18 mouse cellular contexts compared by ENCODE assay signal in genomic region chr6:145654062-145654836, GRCm38 (mm10). TPM values are rescaled to one million over a fixed set of nuclear protein-coding genes. Genes with fewer than 3 reads are reported as not detected.
DNase-seq lines count a peak whose midpoint lies in the region; ATAC-seq and TF ChIP-seq lines count a peak whose summit lies in the region.
"Had no signal": no experiment of that assay in that cellular context is flagged by ENCODE, and none has a peak within 500 bp of the region (broad histone marks: within the 10 kb centered on the region; RNA-seq: fewer than 3 reads in every experiment).

No protein-coding gene starts in this region.

- no peak overlapping the region for H3K4me3 ChIP-seq in embryonic facial prominence, embryonic 14.5 days (ENCODE audit: low read depth, low read length)
- no peak overlapping the region for H3K4me3 ChIP-seq in embryonic facial prominence, embryonic 10.5 days
- H3K4me3 ChIP-seq in lung, embryonic 14.5 days (ENCODE audit: low read depth, low read length) = no peak overlapping the region
- no peak overlapping the region for H3K4me3 ChIP-seq in midbrain, embryonic 13.5 days (replicated peaks)
- H3K4me3 ChIP-seq: heart, adult 2 months; limb, embryonic 15.5 days had no signal

- peak; percentile 34 for DNase-seq in embryonic facial prominence, embryonic 14.5 days (ENCODE audit: low spot score)
- no peak for DNase-seq in embryonic facial prominence, embryonic 10.5 days (ENCODE audit: low spot score)
- DNase-seq in lung, embryonic 14.5 days = peak; percentile 65
- DNase-seq in lung, postnatal 4 days = no peak
- peak; percentile 62 for DNase-seq in adipocyte (ENCODE audit: low spot score)
- DNase-seq in testis, postnatal 10 days (ENCODE audit: low spot score) = no peak
- no peak for DNase-seq in cerebellum, postnatal 10 days
- DNase-seq: heart, adult 2 months; heart, postnatal 36 days; kidney, postnatal 36 days; lung, postnatal 10 days; right cerebral cortex, adult 18-20 months; thymus, adult 18-20 months had no signal

- H3K27me3 ChIP-seq in embryonic facial prominence, embryonic 14.5 days (replicated peaks; ENCODE audit: control insufficient read depth, insufficient read depth, low read length) = no peaks in the 10 kb centered on the region
- H3K27me3 ChIP-seq in embryonic facial prominence, embryonic 10.5 days (replicated peaks; ENCODE audit: low read depth, poor library complexity, severe bottlenecking) = no peaks in the 10 kb centered on the region
- H3K27me3 ChIP-seq in lung, embryonic 14.5 days (ENCODE audit: insufficient read depth, low read length) = no peaks in the 10 kb centered on the region
- H3K27me3 ChIP-seq in midbrain, embryonic 13.5 days = no peaks in the 10 kb centered on the region
- H3K27me3 ChIP-seq: limb, embryonic 15.5 days had no signal

- no peak overlapping the region for H3K9ac ChIP-seq in embryonic facial prominence, embryonic 14.5 days (ENCODE audit: low read depth, low read length)
- no peak overlapping the region for H3K9ac ChIP-seq in lung, embryonic 14.5 days
- H3K9ac ChIP-seq in midbrain, embryonic 13.5 days (replicated peaks) = no peak overlapping the region
- H3K9ac ChIP-seq: limb, embryonic 15.5 days had no signal

- H3K4me1 ChIP-seq in embryonic facial prominence, embryonic 14.5 days (ENCODE audit: control insufficient read depth, insufficient read depth, low read length) = no peaks in the 10 kb centered on the region
- no peaks in the 10 kb centered on the region for H3K4me1 ChIP-seq in embryonic facial prominence, embryonic 10.5 days
- H3K4me1 ChIP-seq in lung, embryonic 14.5 days (ENCODE audit: insufficient read depth) = no peaks in the 10 kb centered on the region
- peaks cover 14% of the 10 kb centered on the region for H3K4me1 ChIP-seq in midbrain, embryonic 13.5 days (replicated peaks)
- H3K4me1 ChIP-seq: limb, embryonic 15.5 days had no signal

- no peak for ATAC-seq in embryonic facial prominence, embryonic 14.5 days (ENCODE audit: low read depth)
- ATAC-seq in lung, embryonic 14.5 days (ENCODE audit: insufficient read depth) = no peak
- ATAC-seq in midbrain, embryonic 13.5 days = peak; percentile 77
- ATAC-seq: inflammation-experienced regulatory T-cells, adult 6 months had no signal

- H3K36me3 ChIP-seq in embryonic facial prominence, embryonic 14.5 days (ENCODE audit: control insufficient read depth, insufficient read depth, low read length) = no peaks in the 10 kb centered on the region
- no peaks in the 10 kb centered on the region for H3K36me3 ChIP-seq in embryonic facial prominence, embryonic 10.5 days (replicated peaks)
- no peaks in the 10 kb centered on the region for H3K36me3 ChIP-seq in lung, embryonic 14.5 days (ENCODE audit: insufficient read depth)
- H3K36me3 ChIP-seq in midbrain, embryonic 13.5 days = no peaks in the 10 kb centered on the region
- H3K36me3 ChIP-seq: limb, embryonic 15.5 days had no signal

- no peak for TF ChIP-seq CTCF in lung, embryonic 14.5 days (IDR thresholded peaks at IDR 0.05; ENCODE audit: low read depth)

- no peak overlapping the region for H3K4me2 ChIP-seq in embryonic facial prominence, embryonic 14.5 days (ENCODE audit: low read depth, low read length)
- no peak overlapping the region for H3K4me2 ChIP-seq in lung, embryonic 14.5 days
- H3K4me2 ChIP-seq in midbrain, embryonic 13.5 days (replicated peaks) = no peak overlapping the region
- H3K4me2 ChIP-seq: limb, embryonic 15.5 days had no signal

- H3K27ac ChIP-seq in embryonic facial prominence, embryonic 14.5 days (replicated peaks; ENCODE audit: low read depth, low read length) = no peak overlapping the region
- no peak overlapping the region for H3K27ac ChIP-seq in embryonic facial prominence, embryonic 10.5 days (replicated peaks)
- no peak overlapping the region for H3K27ac ChIP-seq in lung, embryonic 14.5 days (ENCODE audit: low read depth)
- H3K27ac ChIP-seq in midbrain, embryonic 13.5 days = peak overlapping the region; percentile 5; the same call in 1 of the 2 replicates
- H3K27ac ChIP-seq: heart, adult 2 months; limb, embryonic 15.5 days had no signal

- 0 out of 2 replicates have a peak, but pooled peaks cover 10% of the 10 kb centered on the region for H3K9me3 ChIP-seq in embryonic facial prominence, embryonic 14.5 days (ENCODE audit: control insufficient read depth, low read length)
- peaks cover 5% of the 10 kb centered on the region; the same call in 1 of the 2 replicates for H3K9me3 ChIP-seq in embryonic facial prominence, embryonic 10.5 days
- H3K9me3 ChIP-seq in lung, embryonic 14.5 days (ENCODE audit: low read depth, low read length) = no peaks in the 10 kb centered on the region
- no peaks in the 10 kb centered on the region for H3K9me3 ChIP-seq in midbrain, embryonic 13.5 days
- H3K9me3 ChIP-seq: limb, embryonic 15.5 days had no signal

- WGBS in embryonic facial prominence, embryonic 14.5 days = 71% methylated on average over 8 of the region's 8 CpGs
- WGBS in embryonic facial prominence, embryonic 10.5 days = 89% methylated on average over 8 of the region's 8 CpGs
- WGBS in lung, embryonic 14.5 days = 70% methylated on average over 8 of the region's 8 CpGs
- 67% methylated on average over 8 of the region's 8 CpGs for WGBS in midbrain, embryonic 13.5 days

RNA-seq across cellular contexts. Expression of gene Tuba3b, which starts 38.7 kb away (rescaled TPM):
- polyA plus RNA-seq in embryonic facial prominence, embryonic 14.5 days (2014; fragmentation: Nextera tagmentation; extraction: Ambion mirVana) = not detected in 2 replicates
- polyA plus RNA-seq in embryonic facial prominence, embryonic 10.5 days (2016; fragmentation: Nextera tagmentation; extraction: Ambion mirVana) = not detected in 2 replicates
- not detected in 2 replicates for polyA plus RNA-seq in lung, embryonic 14.5 days (2014; fragmentation: Nextera tagmentation; extraction: Ambion mirVana)
- not detected in 2 replicates for polyA plus RNA-seq in midbrain, embryonic 13.5 days (2015; fragmentation: Nextera tagmentation; extraction: Ambion mirVana)
- polyA plus RNA-seq: inflammation-experienced regulatory T-cells, adult 6 months; limb, embryonic 15.5 days; neural tube, embryonic 11.5 days; spleen, adult 2 months had no signal

RNA-seq across cellular contexts. Expression of gene Lmntd1, which starts 40.1 kb away (rescaled TPM):
- 1.3 TPM in 2 replicates for polyA plus RNA-seq in embryonic facial prominence, embryonic 14.5 days (2014; fragmentation: Nextera tagmentation; extraction: Ambion mirVana)
- polyA plus RNA-seq in embryonic facial prominence, embryonic 10.5 days (2016; fragmentation: Nextera tagmentation; extraction: Ambion mirVana) = 0.15 TPM in 1 of 2 replicates, not detected in the other
- 0.29 and 1.0 TPM in 2 replicates for polyA plus RNA-seq in lung, embryonic 14.5 days (2014; fragmentation: Nextera tagmentation; extraction: Ambion mirVana)
- 0.78 and 1.3 TPM in 2 replicates for polyA plus RNA-seq in midbrain, embryonic 13.5 days (2015; fragmentation: Nextera tagmentation; extraction: Ambion mirVana)
- polyA plus RNA-seq: inflammation-experienced regulatory T-cells, adult 6 months had no signal

Comparison
In these comparisons a context has a peak if more than half of its experiments do, and no peak if none do; other contexts are left out.
1. DNase-seq: peak in embryonic facial prominence, embryonic 14.5 days (single experiment), lung, embryonic 14.5 days (single experiment) and adipocyte (single experiment); none in embryonic facial prominence, embryonic 10.5 days (single experiment), lung, postnatal 4 days (0 of 2), testis, postnatal 10 days (single experiment) and cerebellum, postnatal 10 days (0 of 2).